Mouse (Mus musculus): ENCODE data around the gene Lrp6. TPM values are rescaled to one million over a fixed set of nuclear protein-coding genes. Genes with fewer than 3 reads are reported as not detected.

Gene Lrp6
- polyA plus RNA-seq, 1 experiment from 2014 or later = 11.9 TPM

GRCm38 (mm10) chr6:134602371-134603003 is 35.7 kb upstream of the Lrp6 start:
- no peak; the same call in 1 of the 2 replicates for ATAC-seq
- Histone ChIP-seq H3K4me3 (ENCODE audit: low read length) (no peak overlapping the region), H3K27me3 (replicated peaks; ENCODE audit: control insufficient read depth, insufficient read depth, low read length) (no peaks in the 10 kb centered on the region), H3K4me1 (ENCODE audit: control insufficient read depth, insufficient read depth, low read length) (peaks cover 7% of the 10 kb centered on the region; the same call in 1 of the 2 replicates), H3K36me3 (ENCODE audit: control insufficient read depth, insufficient read depth, low read length) (no peaks in the 10 kb centered on the region), H3K27ac (ENCODE audit: low read length) (no peak overlapping the region), H3K9ac (ENCODE audit: low read depth, low read length) (no peak overlapping the region), H3K9me3 (ENCODE audit: control insufficient read depth, low read length) (no peaks in the 10 kb centered on the region), H3K4me2 (ENCODE audit: low read depth, low read length) (no peak overlapping the region)
- 36% methylated on average over 10 of the region's 10 CpGs for WGBS

GRCm38 (mm10) chr6:134601766-134602165 is 35.0 kb upstream of the Lrp6 start:
- Histone ChIP-seq H3K4me2 (ENCODE audit: low read depth, low read length) (no peak overlapping the region), H3K9me3 (ENCODE audit: control insufficient read depth, low read length) (no peaks in the 10 kb centered on the region), H3K36me3 (ENCODE audit: control insufficient read depth, insufficient read depth, low read length) (no peaks in the 10 kb centered on the region), H3K27me3 (replicated peaks; ENCODE audit: control insufficient read depth, insufficient read depth, low read length) (no peaks in the 10 kb centered on the region), H3K27ac (ENCODE audit: low read length) (no peak overlapping the region), H3K4me1 (ENCODE audit: control insufficient read depth, insufficient read depth, low read length) (peaks cover 7% of the 10 kb centered on the region; the same call in 1 of the 2 replicates), H3K4me3 (ENCODE audit: low read length) (no peak overlapping the region), H3K9ac (ENCODE audit: low read depth, low read length) (no peak overlapping the region)
- 38% methylated on average over 3 of the region's 3 CpGs for WGBS
- no peak for ATAC-seq

DNA sequence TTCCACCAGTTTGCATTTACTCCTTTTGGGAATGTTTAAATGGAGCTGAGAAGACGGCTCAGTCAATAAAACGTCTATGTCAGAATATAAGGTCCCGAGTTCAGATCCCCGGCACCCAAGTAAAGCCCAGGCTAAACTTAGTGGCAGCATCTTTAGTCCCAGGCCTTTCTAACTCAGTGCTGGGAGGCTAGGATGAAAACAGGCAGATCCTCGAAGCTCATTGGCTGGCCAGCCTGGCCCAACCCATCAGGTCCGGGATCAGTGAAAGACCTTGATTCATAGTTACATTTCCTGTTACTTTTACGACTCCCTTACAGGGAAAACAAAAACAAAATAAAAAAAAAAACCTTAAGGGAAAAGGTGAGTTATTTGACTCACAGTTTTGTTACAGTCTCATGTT is 34.4 kb upstream of the Lrp6 start:
- H3K36me3 ChIP-seq (ENCODE audit: control insufficient read depth, insufficient read depth, low read length) = no peaks in the 10 kb centered on the region

GRCm38 (mm10) chr6:134599239-134599638 is 32.5 kb upstream of the Lrp6 start:
- no peaks in the 10 kb centered on the region for H3K36me3 ChIP-seq (ENCODE audit: control insufficient read depth, insufficient read depth, low read length)
- 50% methylated on average over 1 of the region's 1 CpGs for WGBS
- no peak overlapping the region for H3K9ac ChIP-seq (ENCODE audit: low read depth, low read length)
- no peak for ATAC-seq
- H3K4me1 ChIP-seq (ENCODE audit: control insufficient read depth, insufficient read depth, low read length) = peaks cover 7% of the 10 kb centered on the region; the same call in 1 of the 2 replicates
- H3K27me3 ChIP-seq (replicated peaks; ENCODE audit: control insufficient read depth, insufficient read depth, low read length) = no peaks in the 10 kb centered on the region
- H3K4me3 ChIP-seq (ENCODE audit: low read length) = no peak overlapping the region
- H3K27ac ChIP-seq (ENCODE audit: low read length) = no peak overlapping the region
- H3K9me3 ChIP-seq (ENCODE audit: control insufficient read depth, low read length) = no peaks in the 10 kb centered on the region
- no peak overlapping the region for H3K4me2 ChIP-seq (ENCODE audit: low read depth, low read length)

More for the DNA sequence above, 34.4 kb upstream of the Lrp6 start:
- no peaks in the 10 kb centered on the region for H3K9me3 ChIP-seq (ENCODE audit: control insufficient read depth, low read length)
- no peaks in the 10 kb centered on the region for H3K27me3 ChIP-seq (replicated peaks; ENCODE audit: control insufficient read depth, insufficient read depth, low read length)
- WGBS = 61% methylated on average over 7 of the region's 7 CpGs
- ATAC-seq = no peak
- H3K27ac ChIP-seq (ENCODE audit: low read length) = no peak overlapping the region
- no peak overlapping the region for H3K4me3 ChIP-seq (ENCODE audit: low read length)
- no peak overlapping the region for H3K9ac ChIP-seq (ENCODE audit: low read depth, low read length)
- H3K4me1 ChIP-seq (ENCODE audit: control insufficient read depth, insufficient read depth, low read length) = peaks cover 7% of the 10 kb centered on the region; the same call in 1 of the 2 replicates
- H3K4me2 ChIP-seq (ENCODE audit: low read depth, low read length) = no peak overlapping the region

DNA sequence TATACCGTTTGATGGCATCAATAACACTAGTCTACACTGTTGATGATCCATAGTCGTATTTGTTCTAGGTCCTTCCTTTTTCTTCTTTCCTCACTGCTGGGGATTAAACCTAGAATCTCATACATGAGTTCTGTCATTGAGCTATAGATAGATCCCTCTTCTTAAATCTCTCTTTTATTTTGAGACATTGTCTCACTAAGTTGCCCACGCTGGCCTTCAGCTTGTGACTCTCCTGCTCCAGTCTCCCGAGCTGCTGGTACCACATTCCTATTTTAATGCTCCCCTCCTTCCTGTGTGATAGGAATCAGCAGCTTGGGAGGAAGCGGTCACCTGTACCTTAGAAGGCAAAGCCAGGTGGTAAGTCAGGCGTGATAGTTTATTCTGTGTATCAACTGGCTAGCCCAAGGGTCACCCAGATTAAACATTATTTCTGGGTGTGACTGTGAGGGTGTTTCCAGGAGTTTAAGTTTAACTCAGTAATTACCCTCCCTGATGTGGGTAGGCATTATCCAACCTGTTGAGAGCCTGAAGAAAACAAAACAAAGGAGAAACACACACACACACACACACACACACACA is 31.0 kb upstream of the Lrp6 start:
- WGBS = 69% methylated on average over 6 of the region's 6 CpGs
- ATAC-seq = peak; percentile 66
- no peak overlapping the region for H3K4me3 ChIP-seq (ENCODE audit: low read length)
- H3K36me3 ChIP-seq (ENCODE audit: control insufficient read depth, insufficient read depth, low read length) = no peaks in the 10 kb centered on the region
- H3K9ac ChIP-seq (ENCODE audit: low read depth, low read length) = no peak overlapping the region
- no peaks in the 10 kb centered on the region for H3K27me3 ChIP-seq (replicated peaks; ENCODE audit: control insufficient read depth, insufficient read depth, low read length)
- peaks cover 7% of the 10 kb centered on the region; the same call in 1 of the 2 replicates for H3K4me1 ChIP-seq (ENCODE audit: control insufficient read depth, insufficient read depth, low read length)
- H3K9me3 ChIP-seq (ENCODE audit: control insufficient read depth, low read length) = no peaks in the 10 kb centered on the region
- H3K27ac ChIP-seq (ENCODE audit: low read length) = no peak overlapping the region; the same call in 1 of the 2 replicates
- no peak overlapping the region for H3K4me2 ChIP-seq (ENCODE audit: low read depth, low read length)

- no peak overlapping the region for H3K9ac ChIP-seq (ENCODE audit: low read depth, low read length)
- H3K4me2 ChIP-seq (ENCODE audit: low read depth, low read length) = no peak overlapping the region
- 72% methylated on average over 21 of the region's 21 CpGs for WGBS
- no peaks in the 10 kb centered on the region for H3K36me3 ChIP-seq (ENCODE audit: control insufficient read depth, insufficient read depth, low read length)
- ATAC-seq = peak; percentile 55; the same call in 1 of the 2 replicates
- H3K4me3 ChIP-seq (ENCODE audit: low read length) = no peak overlapping the region
- no peaks in the 10 kb centered on the region for H3K9me3 ChIP-seq (ENCODE audit: control insufficient read depth, low read length)
- H3K27ac ChIP-seq (ENCODE audit: low read length) = no peak overlapping the region
- H3K4me1 ChIP-seq (ENCODE audit: control insufficient read depth, insufficient read depth, low read length) = no peaks in the 10 kb centered on the region
- no peaks in the 10 kb centered on the region for H3K27me3 ChIP-seq (replicated peaks; ENCODE audit: control insufficient read depth, insufficient read depth, low read length)
Observed at GRCm38 (mm10) chr6:134594569-134595442, 28.0 kb upstream of the Lrp6 start.

DNA sequence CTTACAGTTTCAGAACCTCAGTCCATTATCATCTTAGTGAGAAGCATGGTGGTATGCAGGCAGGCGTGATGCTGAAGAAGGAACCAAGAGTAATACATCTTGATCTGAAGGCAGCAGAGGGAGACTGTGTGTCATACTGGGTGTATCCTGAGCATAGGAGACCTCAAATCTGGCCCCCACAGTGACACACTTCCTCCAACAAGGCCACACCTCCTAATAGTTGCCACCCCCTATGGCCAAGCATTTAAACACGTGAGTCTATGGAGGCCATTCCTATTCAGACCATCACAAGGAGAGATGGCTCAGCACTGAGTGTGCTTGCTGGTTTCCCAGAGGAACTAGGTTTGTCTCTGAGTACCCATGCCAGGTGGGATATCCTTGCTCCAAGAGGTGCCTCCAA is 24.8 kb upstream of the Lrp6 start:
- Histone ChIP-seq H3K4me1 (ENCODE audit: control insufficient read depth, insufficient read depth, low read length) (no peaks in the 10 kb centered on the region), H3K4me2 (ENCODE audit: low read depth, low read length) (no peak overlapping the region), H3K27me3 (replicated peaks; ENCODE audit: control insufficient read depth, insufficient read depth, low read length) (no peaks in the 10 kb centered on the region), H3K27ac (ENCODE audit: low read length) (no peak overlapping the region), H3K4me3 (ENCODE audit: low read length) (no peak overlapping the region), H3K36me3 (ENCODE audit: control insufficient read depth, insufficient read depth, low read length) (no peaks in the 10 kb centered on the region), H3K9me3 (ENCODE audit: control insufficient read depth, low read length) (no peaks in the 10 kb centered on the region), H3K9ac (ENCODE audit: low read depth, low read length) (no peak overlapping the region)
- ATAC-seq = no peak
- 85% methylated on average over 2 of the region's 2 CpGs for WGBS

DNA sequence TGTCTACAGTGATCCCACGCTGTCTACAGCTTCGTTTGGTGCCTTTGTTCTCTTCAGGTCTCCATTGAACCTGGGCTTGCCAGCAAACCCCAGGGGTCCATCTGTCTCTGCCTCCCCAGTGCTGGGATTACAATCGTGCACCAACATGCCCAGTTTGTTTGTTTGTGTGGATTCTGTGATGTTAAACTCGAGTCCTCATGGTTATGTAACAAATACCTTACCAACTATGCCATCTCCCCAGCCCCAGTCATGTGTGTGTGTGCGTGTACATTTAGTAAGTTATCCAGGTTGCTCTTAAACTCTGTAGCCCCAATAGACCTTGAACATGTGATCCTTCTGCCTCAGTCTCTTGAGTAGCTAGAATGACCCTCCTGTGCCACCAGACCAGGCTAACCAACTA is 19.5 kb upstream of the Lrp6 start:
- Histone ChIP-seq H3K27ac (ENCODE audit: low read length) (no peak overlapping the region), H3K4me2 (ENCODE audit: low read depth, low read length) (no peak overlapping the region), H3K4me1 (ENCODE audit: control insufficient read depth, insufficient read depth, low read length) (no peaks in the 10 kb centered on the region), H3K27me3 (replicated peaks; ENCODE audit: control insufficient read depth, insufficient read depth, low read length) (no peaks in the 10 kb centered on the region), H3K4me3 (ENCODE audit: low read length) (no peak overlapping the region), H3K36me3 (ENCODE audit: control insufficient read depth, insufficient read depth, low read length) (no peaks in the 10 kb centered on the region), H3K9me3 (ENCODE audit: control insufficient read depth, low read length) (no peaks in the 10 kb centered on the region), H3K9ac (ENCODE audit: low read depth, low read length) (no peak overlapping the region)
- no peak for ATAC-seq
- 88% methylated on average over 5 of the region's 5 CpGs for WGBS

DNA sequence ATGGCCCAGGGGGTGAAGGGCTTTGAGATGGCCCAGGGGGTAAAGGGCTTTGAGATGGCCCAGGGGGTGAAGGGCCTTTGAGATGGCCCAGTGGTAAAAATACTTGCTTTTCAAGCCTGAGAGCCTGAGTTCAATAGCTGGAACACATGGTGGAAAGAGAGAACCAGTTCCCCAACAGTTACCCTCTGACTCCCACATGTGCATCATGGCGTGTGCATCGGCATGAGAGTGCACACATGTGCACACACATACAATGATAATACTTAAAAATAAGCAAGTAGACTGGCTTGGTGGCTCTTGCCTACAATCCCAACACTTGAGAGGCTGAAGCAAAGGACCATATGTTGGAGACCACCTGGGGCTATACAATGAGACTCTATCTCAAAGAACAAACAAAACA is 17.9 kb upstream of the Lrp6 start:
- H3K9me3 ChIP-seq (ENCODE audit: control insufficient read depth, low read length) = no peaks in the 10 kb centered on the region
- H3K27me3 ChIP-seq (replicated peaks; ENCODE audit: control insufficient read depth, insufficient read depth, low read length) = no peaks in the 10 kb centered on the region
- no peak overlapping the region for H3K9ac ChIP-seq (ENCODE audit: low read depth, low read length)
- 96% methylated on average over 2 of the region's 2 CpGs for WGBS
- H3K4me1 ChIP-seq (ENCODE audit: control insufficient read depth, insufficient read depth, low read length) = no peaks in the 10 kb centered on the region
- no peak for ATAC-seq
- H3K4me2 ChIP-seq (ENCODE audit: low read depth, low read length) = no peak overlapping the region
- no peak overlapping the region for H3K4me3 ChIP-seq (ENCODE audit: low read length)
- H3K36me3 ChIP-seq (ENCODE audit: control insufficient read depth, insufficient read depth, low read length) = no peaks in the 10 kb centered on the region
- no peak overlapping the region for H3K27ac ChIP-seq (ENCODE audit: low read length)
